Mouse (Mus musculus): ENCODE measurements at regions not wholly inside any gene's neighbourhood (a gene's known extent, or its start where the extent isn't known, plus 50 kb on each side); places are given as distances from the start of the nearest gene placed in this dataset.

GRCm38 (mm10) chr17:51526881-51527280 is 306.2 kb downstream of the Satb1 start:
- DNase-seq: no peak

- DNase-seq: no peak
Measured at GRCm38 (mm10) chr17:51526464-51526863, 306.6 kb downstream of the Satb1 start.

GRCm38 (mm10) chr17:51526021-51526420 is 307.1 kb downstream of the Satb1 start:
- no peak for DNase-seq

- no peak for DNase-seq
Measured at GRCm38 (mm10) chr17:51525219-51525618, 307.9 kb downstream of the Satb1 start.

GRCm38 (mm10) chr17:51511917-51512316 is 321.2 kb downstream of the Satb1 start:
- no peak for DNase-seq

GRCm38 (mm10) chr17:51500751-51501150 is 321.6 kb upstream of the Tbc1d5 start:
- no peak for DNase-seq

- DNase-seq: no peak
Measured at GRCm38 (mm10) chr17:51499541-51499940, 320.4 kb upstream of the Tbc1d5 start.

- no peak for DNase-seq
Measured at GRCm38 (mm10) chr17:51495038-51495437, 315.9 kb upstream of the Tbc1d5 start.

GRCm38 (mm10) chr17:51489386-51489785 is 310.2 kb upstream of the Tbc1d5 start:
- no peak for DNase-seq

- DNase-seq: no peak
Measured at GRCm38 (mm10) chr17:51487918-51488445, 308.8 kb upstream of the Tbc1d5 start.

- no peak for DNase-seq
Measured at GRCm38 (mm10) chr17:51477810-51478209, 298.7 kb upstream of the Tbc1d5 start.

GRCm38 (mm10) chr17:51477404-51477803 is 298.3 kb upstream of the Tbc1d5 start:
- DNase-seq: no peak

GRCm38 (mm10) chr17:51462137-51462880 is 283.2 kb upstream of the Tbc1d5 start:
- DNase-seq: no peak

GRCm38 (mm10) chr17:51461248-51461647 is 282.1 kb upstream of the Tbc1d5 start:
- no peak for DNase-seq

- DNase-seq: no peak
Measured at GRCm38 (mm10) chr17:51459119-51459518, 280.0 kb upstream of the Tbc1d5 start.

- DNase-seq: no peak
Measured at GRCm38 (mm10) chr17:51415746-51416145, 236.6 kb upstream of the Tbc1d5 start.

- DNase-seq: no peak
Measured at GRCm38 (mm10) chr17:51414304-51414703, 235.2 kb upstream of the Tbc1d5 start.

- DNase-seq: no peak
Measured at GRCm38 (mm10) chr17:51413741-51414140, 234.6 kb upstream of the Tbc1d5 start.

- no peak for DNase-seq
Measured at GRCm38 (mm10) chr17:51411545-51412094, 232.5 kb upstream of the Tbc1d5 start.

GRCm38 (mm10) chr17:51408894-51409293 is 229.7 kb upstream of the Tbc1d5 start:
- no peak for DNase-seq

GRCm38 (mm10) chr17:51408367-51408766 is 229.2 kb upstream of the Tbc1d5 start:
- no peak for DNase-seq

GRCm38 (mm10) chr17:51407046-51407445 is 227.9 kb upstream of the Tbc1d5 start:
- DNase-seq: no peak

- no peak for DNase-seq
Measured at GRCm38 (mm10) chr17:51405059-51405458, 225.9 kb upstream of the Tbc1d5 start.

- DNase-seq: no peak
Measured at GRCm38 (mm10) chr17:51397973-51398372, 218.8 kb upstream of the Tbc1d5 start.
